Mouse (Mus musculus): ENCODE data around the gene Cd36.

Cd36 gene

DNA sequence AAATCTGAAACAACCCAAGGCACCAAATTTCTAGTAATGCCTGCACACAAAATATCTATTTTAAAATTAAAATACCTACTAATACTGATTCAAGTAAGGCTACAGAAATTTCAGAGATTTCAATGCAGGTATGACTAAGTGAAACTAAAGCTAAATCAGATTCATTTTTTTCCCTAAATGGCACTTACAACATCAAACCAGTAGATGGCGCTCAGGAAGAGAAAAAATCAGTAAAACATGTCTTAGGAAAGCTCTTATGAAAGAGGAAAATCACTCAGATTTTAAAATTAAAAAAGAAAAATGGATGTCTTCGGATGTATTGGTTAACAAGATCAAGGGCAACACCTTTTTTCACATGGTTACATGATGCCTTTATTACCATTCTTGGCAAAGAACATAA lies 72.4 kb downstream of the Cd36 start:
- in situ Hi-C loops (cut with MboI; ENCODE audit: low sequenced_read_pairs), result loop anchor here (10.0 kb wide), 1 partner anchor 229 kb away; no protein-coding TSS in a partner anchor

DNA sequence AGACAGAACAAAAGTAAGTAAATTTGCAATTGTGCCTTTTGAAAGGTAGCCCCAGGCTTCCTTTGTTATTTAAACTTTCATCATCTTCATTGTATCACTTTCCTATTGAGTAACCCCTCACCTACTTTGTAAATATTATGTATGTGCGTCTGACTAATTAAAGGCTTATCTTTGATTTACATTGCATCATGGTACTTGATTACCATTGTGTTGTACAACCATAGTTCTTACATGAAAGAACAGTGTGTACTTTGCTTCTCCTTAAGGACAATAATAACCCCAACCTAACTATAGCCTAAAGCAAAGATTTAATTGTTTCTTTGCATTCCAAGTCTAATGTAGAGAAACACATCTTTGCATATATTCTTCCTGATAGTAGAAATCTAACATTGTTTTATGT lies 78.3 kb downstream of the Cd36 start:
- in situ Hi-C loops (cut with MboI; ENCODE audit: low sequenced_read_pairs), result loop anchor here (10.0 kb wide), 1 partner anchor 234 kb away; no protein-coding TSS in a partner anchor

DNA sequence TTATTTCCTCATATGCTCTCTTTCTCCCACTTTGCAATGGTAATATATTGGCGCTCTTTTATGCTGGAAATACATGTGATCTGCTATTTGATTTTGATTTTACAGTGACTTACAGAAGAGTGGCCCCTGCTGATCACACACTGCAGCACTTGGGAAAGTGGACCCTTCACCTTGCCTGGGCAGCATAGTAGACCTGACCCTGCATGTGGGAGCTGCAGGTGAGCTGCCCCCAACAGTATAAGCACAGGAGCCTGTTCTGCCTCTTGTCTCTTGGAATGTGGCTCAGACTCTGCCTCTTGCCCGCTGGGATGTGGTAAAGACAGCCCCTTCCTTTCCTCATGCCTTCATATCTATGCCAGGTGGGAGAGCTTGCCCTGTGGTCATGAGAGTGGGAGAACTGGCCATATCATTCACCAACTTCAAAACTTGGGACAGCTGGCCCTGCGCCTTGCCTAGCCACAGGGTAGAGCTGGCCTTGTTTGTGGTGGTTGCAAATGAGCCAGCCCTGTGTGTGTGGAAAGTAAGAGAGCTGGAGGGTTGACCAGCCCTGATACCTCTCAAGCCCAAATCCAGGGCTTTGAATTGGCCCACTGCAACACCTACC lies 81.7 kb downstream of the Cd36 start:
- in situ Hi-C loops (cut with MboI; ENCODE audit: low sequenced_read_pairs), result no loop called here

DNA sequence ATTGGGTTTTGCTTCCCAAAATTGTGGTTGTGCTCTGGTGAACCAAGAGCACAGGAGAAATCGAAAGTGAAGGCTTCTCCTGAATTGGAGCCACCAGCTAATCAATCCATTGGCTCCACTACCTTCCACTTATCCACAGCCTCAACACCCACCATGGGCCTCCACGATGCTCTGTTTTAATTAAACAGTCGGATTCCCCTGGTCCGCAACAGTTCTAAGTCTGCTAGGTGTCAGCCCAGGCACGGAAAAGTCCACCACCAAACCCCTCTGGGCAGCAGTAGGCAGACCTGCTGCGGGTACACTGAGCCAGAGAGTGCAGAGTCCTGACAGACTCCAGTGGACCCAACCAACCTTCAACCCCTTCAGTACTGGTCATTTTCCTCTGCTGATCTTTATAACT lies 112.0 kb downstream of the Cd36 start:
- in situ Hi-C loops (cut with MboI; ENCODE audit: low sequenced_read_pairs), result no loop called here

DNA sequence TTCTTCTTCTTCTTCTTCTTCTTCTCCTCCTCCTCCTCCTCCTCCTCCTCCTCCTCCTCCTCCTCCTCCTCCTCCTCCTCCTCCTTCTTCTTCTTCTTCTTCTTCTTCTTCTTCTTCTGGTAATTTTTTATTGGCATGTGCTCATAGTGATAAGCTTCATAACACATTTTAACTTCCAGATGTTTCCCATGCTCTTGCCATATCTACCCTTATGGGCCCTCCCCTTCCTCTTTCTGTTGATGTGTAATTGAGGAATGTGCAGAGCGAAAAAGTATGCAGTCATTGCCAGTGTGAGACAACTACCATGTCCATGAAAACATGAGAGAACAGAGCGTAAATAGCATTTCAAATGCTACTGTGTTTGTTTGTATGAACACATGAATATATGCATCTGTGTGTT lies 118.3 kb downstream of the Cd36 start:
- in situ Hi-C loops (cut with MboI; ENCODE audit: low sequenced_read_pairs), result no loop called here

DNA sequence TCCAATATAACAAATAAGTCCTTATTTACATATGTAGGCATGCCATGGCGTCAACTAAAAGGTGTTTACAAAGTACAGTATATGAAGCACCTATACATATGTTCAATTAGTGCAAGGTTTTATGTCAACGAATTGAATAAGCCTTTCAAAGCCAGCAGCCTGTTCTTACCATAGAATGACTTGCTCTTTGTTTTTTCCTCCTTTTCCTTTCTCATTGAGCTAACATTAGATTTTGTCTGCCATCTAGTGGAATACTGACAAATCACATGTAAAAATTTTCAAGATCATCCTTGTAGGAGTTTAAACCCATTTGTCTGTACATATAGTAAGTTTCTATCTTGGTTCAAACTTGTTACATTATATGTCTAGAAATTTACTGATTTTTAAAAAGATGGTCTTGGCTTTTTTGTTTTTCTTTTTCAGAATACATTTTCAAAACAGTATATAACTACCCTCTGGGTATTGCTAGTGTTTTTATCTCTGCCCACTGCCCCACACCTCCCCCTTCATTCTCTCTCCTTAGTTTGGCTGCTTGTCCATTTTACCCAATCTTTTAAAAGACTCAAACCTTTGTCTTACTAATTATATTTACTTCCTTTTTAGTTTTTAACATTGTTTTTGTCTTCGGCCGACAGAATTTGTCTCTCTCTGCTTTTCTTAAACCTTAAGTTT lies 122.5 kb downstream of the Cd36 start:
- in situ Hi-C loops (cut with MboI; ENCODE audit: low sequenced_read_pairs), result no loop called here

DNA sequence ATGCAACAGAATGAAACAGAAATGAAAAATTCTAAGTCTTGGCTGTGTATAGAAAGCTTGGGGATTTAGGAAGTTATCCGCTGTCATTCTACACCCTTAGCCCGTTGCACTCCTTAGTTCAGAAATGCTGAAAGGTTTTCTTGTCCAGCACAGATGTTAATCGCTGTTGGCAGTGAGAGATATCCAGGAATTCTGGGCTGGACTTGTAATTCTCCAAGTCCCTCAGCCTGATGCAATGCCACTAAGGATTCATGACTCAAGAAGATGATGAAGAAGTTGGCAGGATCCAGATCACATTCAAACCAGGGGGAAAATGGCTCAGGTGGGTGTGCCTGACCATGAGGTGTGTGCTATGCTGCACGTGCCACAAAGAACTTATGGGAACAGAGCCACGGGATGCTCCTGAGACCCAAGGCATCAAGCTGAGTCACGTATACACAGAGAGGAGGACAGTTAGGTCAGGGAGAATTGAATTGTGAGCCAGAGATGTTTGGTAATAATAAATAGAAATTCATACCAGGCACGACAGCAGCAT lies 135.1 kb downstream of the Cd36 start:
- in situ Hi-C loops (cut with MboI; ENCODE audit: low sequenced_read_pairs), result no loop called here

DNA sequence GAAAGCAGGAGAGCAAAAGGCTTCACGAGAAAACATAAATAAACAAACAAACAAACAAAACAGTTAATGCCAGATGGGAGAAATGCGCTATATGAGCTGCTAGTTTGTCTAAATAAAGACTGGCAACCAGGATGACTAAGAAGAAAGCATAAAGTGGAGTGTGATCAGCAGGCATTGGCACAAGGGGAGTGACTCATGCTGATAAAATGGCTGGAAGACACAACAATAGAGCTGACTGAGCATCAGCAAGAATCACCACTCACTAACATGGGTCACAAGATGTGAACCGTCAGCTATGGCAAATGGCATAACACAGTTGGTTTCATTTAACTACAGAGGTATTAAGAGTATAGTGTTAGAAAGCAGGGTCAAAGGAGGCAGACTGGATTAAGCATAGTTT lies 140.3 kb downstream of the Cd36 start:
- in situ Hi-C loops (cut with MboI; ENCODE audit: low sequenced_read_pairs), result no loop called here

DNA sequence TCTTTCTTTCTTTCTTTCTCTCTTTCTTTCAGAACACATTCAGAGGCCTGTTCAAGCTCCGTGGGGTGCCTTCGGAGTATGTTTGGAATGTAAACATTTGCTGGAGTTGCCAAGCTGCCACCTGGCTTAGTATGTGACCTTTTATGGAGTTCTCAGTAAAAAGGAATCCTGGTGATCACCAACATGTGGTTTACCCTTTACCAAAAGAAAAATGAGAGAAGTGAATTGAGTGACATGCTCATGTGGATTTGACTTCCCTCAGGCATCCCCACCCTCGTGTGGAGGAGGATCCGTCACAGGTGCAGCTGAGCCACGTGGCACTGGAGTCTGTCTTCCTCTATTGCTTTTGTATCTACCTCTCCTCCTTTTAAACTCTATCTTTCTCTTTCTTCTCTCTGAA lies 141.5 kb downstream of the Cd36 start:
- in situ Hi-C loops (cut with MboI; ENCODE audit: low sequenced_read_pairs), result no loop called here

DNA sequence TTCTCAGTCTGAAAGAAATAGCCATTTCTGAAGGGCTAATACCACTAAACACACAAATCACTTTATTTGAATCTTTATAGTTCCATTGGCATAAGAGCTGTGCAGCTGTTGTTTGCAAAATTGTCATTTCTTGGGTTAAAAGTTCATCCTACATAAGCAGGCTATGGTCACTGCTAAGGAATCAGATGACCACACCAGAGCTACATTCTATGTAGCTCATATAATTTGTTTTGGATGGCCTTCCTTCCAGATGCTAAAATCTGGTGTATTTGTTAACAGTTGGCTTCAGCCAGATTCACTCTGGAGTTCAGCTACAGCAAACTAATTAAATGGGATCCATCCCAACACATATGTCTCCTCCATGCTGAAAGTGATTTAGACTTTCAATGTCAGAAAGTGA lies 142.1 kb downstream of the Cd36 start:
- in situ Hi-C loops (cut with MboI; ENCODE audit: low sequenced_read_pairs), result no loop called here

DNA sequence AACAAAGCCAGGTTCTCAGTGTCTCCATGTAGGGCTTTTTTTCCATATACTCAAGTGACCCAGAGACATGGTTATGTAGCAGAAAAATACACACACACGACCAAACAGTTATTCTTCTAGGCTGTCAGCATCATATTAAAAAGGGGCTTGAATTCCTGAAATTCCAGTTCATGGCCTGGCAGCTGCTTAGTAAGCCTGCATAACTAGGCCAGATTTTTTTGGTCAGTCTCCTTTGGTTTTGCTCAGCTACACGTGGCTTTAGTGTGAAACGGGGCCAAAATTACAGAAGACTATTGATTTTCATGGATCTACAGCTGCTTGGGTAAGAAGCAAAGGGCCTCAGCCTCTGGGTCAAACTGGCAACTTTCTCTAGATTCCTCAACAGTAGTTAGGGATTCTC lies 148.8 kb downstream of the Cd36 start:
- in situ Hi-C loops (cut with MboI; ENCODE audit: low sequenced_read_pairs), result no loop called here

Data from CH12F3 (cell line).